Mouse (Mus musculus): ENCODE measurements around the gene Vars.
"Not testable (repeated sequence)": the region's sequence is repeated elsewhere in the genome, so short reads cannot be mapped to it uniquely, and the experiment has no call there.

The Vars gene

GRCm38 (mm10) chr17:35022541-35023060 is 21.8 kb downstream of the Vars start:
- intact Hi-C loops (cut with DNase I), result loop anchor here (5.0 to 10.0 kb wide), 3 partner anchors 40 to 212 kb away; partner anchors contain the start of genes Atp6v1g2, Ly6g5c and Nfkbil1

- intact Hi-C loops (cut with DNase I), result loop anchor here (5.0 to 10.0 kb wide), 3 partner anchors 39 to 212 kb away; partner anchors contain the start of genes Atp6v1g2, Ly6g5c and Nfkbil1
These were observed 22.4 kb downstream of the Vars start for GRCm38 (mm10) chr17:35023221-35023620.

GRCm38 (mm10) chr17:35023756-35024155 is 23.0 kb downstream of the Vars start:
- intact Hi-C loops (cut with DNase I), result loop anchor here (5.0 to 10.0 kb wide), 3 partner anchors 39 to 211 kb away; partner anchors contain the start of genes Atp6v1g2, Ly6g5c and Nfkbil1

DNA sequence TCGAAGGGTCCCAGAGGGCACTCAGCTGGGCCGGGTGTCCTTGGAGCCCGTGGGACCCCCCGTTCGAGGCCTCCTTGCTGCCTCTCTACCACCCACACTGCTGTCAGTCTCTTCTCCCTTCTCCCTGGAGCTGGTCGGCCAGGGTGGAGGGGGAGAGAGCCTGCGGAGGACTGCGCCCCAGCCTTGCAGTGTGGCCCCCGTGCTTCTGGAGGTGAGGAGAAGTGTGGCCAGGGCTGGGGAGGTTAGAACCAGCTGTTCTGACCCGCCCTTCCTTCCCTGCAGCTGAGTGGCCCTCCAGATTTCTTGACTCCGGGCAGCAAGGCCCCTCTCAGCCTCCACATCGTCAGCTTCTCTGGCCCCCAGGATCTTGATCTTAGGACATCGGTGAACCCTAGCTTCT is 23.5 kb downstream of the Vars start:
- intact Hi-C loops (cut with DNase I), result loop anchor here (5.0 to 10.0 kb wide), 3 partner anchors 38 to 211 kb away; partner anchors contain the start of genes Atp6v1g2, Ly6g5c and Nfkbil1

GRCm38 (mm10) chr17:35024691-35025488 is 24.1 kb downstream of the Vars start:
- intact Hi-C loops (cut with DNase I), result loop anchor here (5.0 to 10.0 kb wide), 3 partner anchors 37 to 210 kb away; partner anchors contain the start of genes Atp6v1g2, Ly6g5c and Nfkbil1

DNA sequence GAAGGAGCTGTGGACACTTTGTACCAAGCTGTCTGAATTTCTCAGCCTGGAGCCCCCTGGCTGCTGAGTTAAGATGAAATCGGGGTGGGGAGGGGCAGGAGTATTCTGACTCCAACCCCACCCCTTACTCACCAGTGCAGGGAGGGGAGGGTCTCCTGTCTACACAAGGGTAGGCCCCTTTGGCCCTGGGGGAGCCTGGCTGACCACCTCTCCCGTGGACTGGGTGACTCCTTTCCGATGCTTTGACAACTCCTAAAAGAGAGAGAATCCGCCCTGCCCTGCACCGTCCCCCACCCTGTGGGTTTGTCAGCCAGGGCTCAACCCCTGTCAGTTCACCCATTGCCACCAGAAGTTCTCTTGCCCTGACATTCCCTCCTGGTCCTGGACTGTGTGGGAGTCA is 25.4 kb downstream of the Vars start:
- intact Hi-C loops (cut with DNase I), result loop anchor here (10.0 kb wide), 1 partner anchor 209 kb away; the partner anchor contains the start of genes Atp6v1g2 and Nfkbil1

DNA sequence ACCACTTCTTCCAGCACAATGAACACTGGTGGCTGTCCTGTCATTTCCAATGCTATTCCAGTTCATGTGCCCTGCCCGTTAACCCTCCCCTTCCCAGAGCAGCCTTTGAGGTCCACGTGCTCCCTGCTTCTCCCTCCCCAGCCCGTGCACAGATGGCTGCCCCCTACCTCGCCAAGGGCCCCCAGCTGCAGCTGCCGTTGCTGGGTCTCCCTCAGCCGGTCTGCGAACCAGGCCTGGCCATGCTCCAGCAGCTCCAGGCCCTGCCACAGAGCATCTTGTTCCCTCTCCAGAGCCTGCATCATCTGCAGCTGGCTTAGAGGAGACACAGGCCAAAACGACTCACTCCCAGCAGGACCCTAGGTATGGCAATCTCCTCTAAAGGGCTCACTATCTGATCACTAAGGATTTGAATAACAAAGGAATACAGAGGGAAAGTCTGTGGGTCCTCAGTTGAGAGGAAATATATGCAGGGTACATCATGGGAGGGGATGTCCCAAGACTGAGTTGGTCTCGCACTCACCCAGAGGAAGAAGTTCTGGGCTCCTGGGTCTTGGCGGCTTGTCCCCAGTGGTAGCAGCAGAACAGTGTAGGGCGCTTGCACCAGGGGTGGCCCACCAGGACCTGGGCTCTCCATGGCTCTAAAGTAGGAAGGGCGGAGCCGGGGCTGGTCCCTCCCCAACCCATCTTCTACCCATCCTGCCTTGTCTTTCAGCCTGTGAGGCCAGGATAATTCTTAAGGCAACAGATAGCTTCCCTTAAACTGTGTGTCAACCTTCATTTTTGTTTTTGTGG is 26.7 kb downstream of the Vars start, which contains the start of gene Sapcd1:
Sapcd1 (minus strand) TSS at position 740 of the 792 bp plus-strand sequence.
- intact Hi-C loops (cut with DNase I), result loop anchor here (10.0 kb wide), 1 partner anchor 207 kb away; the partner anchor contains the start of genes Atp6v1g2 and Nfkbil1

DNA sequence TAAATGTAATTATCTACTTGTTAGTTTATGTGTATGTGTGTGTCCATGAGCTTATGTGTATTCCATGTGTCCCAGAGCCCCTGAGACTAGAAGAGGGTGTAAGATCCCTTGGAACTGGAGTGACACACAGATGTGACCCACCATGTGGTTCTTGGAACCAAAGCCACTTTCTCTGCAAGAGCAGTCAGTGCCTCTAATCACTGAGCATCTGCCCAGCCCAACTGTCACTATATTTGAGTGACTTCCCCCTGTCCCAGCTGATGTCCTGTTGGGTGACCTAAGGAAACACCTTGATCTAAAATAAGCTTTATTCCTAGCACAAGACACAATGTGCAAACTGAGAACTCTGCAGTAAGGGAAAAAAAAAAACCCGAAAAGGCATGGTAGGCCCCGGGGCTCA is 27.5 kb downstream of the Vars start:
- intact Hi-C loops (cut with DNase I), result loop anchor here (10.0 kb wide), 1 partner anchor 206 kb away; the partner anchor contains the start of genes Atp6v1g2 and Nfkbil1

- intact Hi-C loops (cut with DNase I), result loop anchor here (10.0 kb wide), 1 partner anchor 205 kb away; the partner anchor contains the start of genes Atp6v1g2 and Nfkbil1
These were observed 29.1 kb downstream of the Vars start for GRCm38 (mm10) chr17:35029691-35030532.

DNA sequence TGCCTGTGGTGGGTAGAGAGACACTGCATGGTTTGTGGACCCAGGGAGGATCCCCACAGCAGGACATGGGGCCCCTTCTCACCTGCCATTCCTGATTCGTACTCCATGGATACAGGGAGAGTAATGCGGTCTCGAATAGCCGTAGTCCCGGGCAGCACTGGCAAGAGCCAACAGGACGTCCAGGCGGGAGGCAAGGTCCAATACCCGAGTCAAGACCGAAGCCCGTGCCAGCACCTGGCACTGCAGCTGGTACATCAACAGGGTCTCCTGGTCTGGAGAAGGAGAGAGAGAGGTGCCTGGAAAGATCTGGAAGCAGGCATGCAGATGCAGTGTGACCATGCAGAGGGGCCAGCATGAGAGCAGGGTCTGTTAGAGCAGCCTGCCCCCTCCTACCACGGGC is 30.5 kb downstream of the Vars start:
- intact Hi-C loops (cut with DNase I), result no loop called here

- intact Hi-C loops (cut with DNase I), result no loop called here
These were observed 31.1 kb downstream of the Vars start for GRCm38 (mm10) chr17:35031880-35032279.

- intact Hi-C loops (cut with DNase I), result no loop called here
These were observed 31.6 kb downstream of the Vars start for GRCm38 (mm10) chr17:35032323-35032870.

DNA sequence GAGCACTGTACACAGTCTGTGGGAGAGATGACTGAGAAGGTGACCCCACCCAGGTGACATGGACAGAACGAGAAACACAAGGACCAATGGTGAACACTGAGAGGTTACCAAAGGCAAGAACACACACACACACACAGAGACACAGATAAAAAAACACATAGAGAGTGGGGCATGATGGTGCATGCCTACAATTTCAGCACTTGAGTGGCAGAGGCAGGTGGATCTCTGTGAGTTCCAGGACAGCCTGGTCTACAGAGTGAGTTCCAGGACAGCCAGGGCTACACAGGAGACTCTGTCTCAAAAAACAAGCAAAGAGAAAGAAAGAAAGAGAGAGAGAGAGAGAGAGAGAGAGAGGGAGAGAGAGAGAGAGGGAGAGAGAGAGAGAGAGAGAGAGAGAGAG is 32.9 kb downstream of the Vars start:
- intact Hi-C loops (cut with DNase I), result not testable (repeated sequence)

DNA sequence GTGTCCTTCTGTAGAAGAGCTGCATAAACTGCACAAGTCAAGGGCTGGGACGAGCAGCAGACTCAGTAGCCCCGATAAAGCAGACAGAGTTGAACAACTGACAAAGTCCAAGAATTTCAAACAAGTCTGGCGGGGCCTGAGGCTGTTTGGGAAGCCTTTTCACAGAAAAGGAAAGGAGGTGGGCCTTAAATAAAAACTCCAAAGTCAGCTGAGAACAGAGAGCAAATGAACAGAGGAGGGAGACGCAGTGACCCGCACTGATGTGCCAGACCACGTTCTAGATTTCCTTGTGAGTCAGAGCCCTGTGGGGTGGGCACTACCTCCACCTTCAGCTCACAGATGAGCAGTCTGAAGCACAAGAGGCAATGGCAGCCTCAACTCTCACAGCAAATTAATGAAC is 34.1 kb downstream of the Vars start:
- intact Hi-C loops (cut with DNase I), result no loop called here

- intact Hi-C loops (cut with DNase I), result no loop called here
These were observed 38.5 kb downstream of the Vars start for GRCm38 (mm10) chr17:35039121-35039873.

GRCm38 (mm10) chr17:35043794-35044193 is 43.0 kb downstream of the Vars start:
- intact Hi-C loops (cut with DNase I), result no loop called here

- intact Hi-C loops (cut with DNase I), result no loop called here
These were observed 44.4 kb downstream of the Vars start for GRCm38 (mm10) chr17:35044904-35045806.
